Mouse (Mus musculus) heart, postnatal 0 days (tissue): ENCODE measurements around the gene 2810006K23Rik. TPM values are rescaled to one million over a fixed set of nuclear protein-coding genes. Genes with fewer than 3 reads are reported as not detected.

Experiments
- ATAC-seq: fragments of 200-750 bp; cut with Nextera tagmentation; 2 replicates; pipeline ENCODE4 v1.8.0; 2017; ENCODE audit warnings: low read depth, moderate number of reproducible peaks, moderate library complexity; ENCODE audit not compliant: insufficient read depth
- DNase-seq: peaks from one replicate; pipeline ENCODE4 v3.0.0-alpha.2; 2016; ENCODE audit warnings: low spot score
- H3K27ac ChIP-seq: fragments of 300-500 bp; sonication (generic); 2 replicates; pipeline ENCODE4 v1.5.1; 2014; ENCODE audit warnings: low read depth, mild to moderate bottlenecking
- H3K27me3 ChIP-seq: fragments of 300-500 bp; sonication (generic); 2 replicates; pipeline ENCODE4 v1.6.1; 2014; ENCODE audit warnings: low read length, mixed read lengths; ENCODE audit not compliant: control insufficient read depth, insufficient read depth
- H3K36me3 ChIP-seq: fragments of 300-500 bp; sonication (generic); replicated peaks from 2 replicates; pipeline ENCODE4 v1.6.1; 2014; ENCODE audit warnings: low read length, mixed read lengths; ENCODE audit not compliant: control insufficient read depth, insufficient read depth
- H3K4me1 ChIP-seq: fragments of 300-500 bp; sonication (generic); 2 replicates; pipeline ENCODE4 v1.6.1; 2014; ENCODE audit warnings: antibody characterized with exemption; ENCODE audit not compliant: control insufficient read depth, insufficient read depth
- H3K4me2 ChIP-seq: fragments of 300-500 bp; sonication (generic); 2 replicates; pipeline ENCODE4 v1.6.1; 2014; ENCODE audit warnings: low read depth, mild to moderate bottlenecking, low read length, moderate library complexity
- H3K4me3 ChIP-seq: fragments of 300-500 bp; sonication (generic); 2 replicates; pipeline ENCODE4 v1.5.1; 2014; ENCODE audit warnings: low read depth, low read length
- H3K9ac ChIP-seq: fragments of 300-500 bp; sonication (generic); replicated peaks from 2 replicates; pipeline ENCODE4 v1.6.1; 2014; ENCODE audit warnings: low read depth, low read length, mixed read lengths
- H3K9me3 ChIP-seq: fragments of 300-500 bp; sonication (generic); replicated peaks from 2 replicates; pipeline ENCODE4 v1.6.1; 2016; ENCODE audit warnings: low read length; ENCODE audit not compliant: control insufficient read depth
- CTCF ChIP-seq: IDR thresholded peaks from 2 replicates; pipeline ENCODE4 v1.5.1; 2016; ENCODE audit warnings: antibody characterized with exemption, control low read depth, low read depth
- EP300 ChIP-seq: IDR thresholded peaks from 2 replicates; pipeline ENCODE4 v1.6.1; 2016; ENCODE audit warnings: antibody characterized with exemption, low read depth
- WGBS: fragments of 180-500 bp; shearing (Covaris S2); extraction: QIAGEN DNeasy Blood & Tissue Kit; methylation state at CpG from one replicate; pipeline ENCODE4 v1.1.7; 2014; 5-methylcytosine and 5-hydroxymethylcytosine counted together
- polyA plus RNA-seq: library from polyadenylated mRNA; unstranded; fragments of >200 nt; fragmentation: Nextera tagmentation; extraction: Ambion mirVana; gene quantifications from 2 replicates; pipeline ENCODE4 v1.2.1, GENCODE M21; 2015
- total RNA-seq: library from RNA; depleted of rRNA; stranded (reverse); fragments of >200 nt; gene quantifications from 2 replicates; pipeline ENCODE4 v1.2.3, GENCODE M21; 2014; ENCODE audit warnings: low replicate concordance

2810006K23Rik gene
- total and polyA plus RNA-seq, 2 experiments from 2014 or later: 12.4 to 20.0 TPM

GRCm38 (mm10) chr5:124349196-124349595, 21.3 kb downstream of the 2810006K23Rik start:
- WGBS: 88% methylated on average over 17 of the region's 17 CpGs
- Histone ChIP-seq H3K27ac (no peak overlapping the region), H3K9ac (no peak overlapping the region), H3K4me3 (no peak overlapping the region), H3K4me1 (peaks cover 13% of the 10 kb centered on the region), H3K36me3 (peaks cover 41% of the 10 kb centered on the region), H3K9me3 (no peaks in the 10 kb centered on the region), H3K4me2 (no peak overlapping the region), H3K27me3 (no peaks in the 10 kb centered on the region)
- TF ChIP-seq EP300 (no peak), CTCF (no peak)
- ATAC-seq (no peak), DNase-seq (no peak)

DNA sequence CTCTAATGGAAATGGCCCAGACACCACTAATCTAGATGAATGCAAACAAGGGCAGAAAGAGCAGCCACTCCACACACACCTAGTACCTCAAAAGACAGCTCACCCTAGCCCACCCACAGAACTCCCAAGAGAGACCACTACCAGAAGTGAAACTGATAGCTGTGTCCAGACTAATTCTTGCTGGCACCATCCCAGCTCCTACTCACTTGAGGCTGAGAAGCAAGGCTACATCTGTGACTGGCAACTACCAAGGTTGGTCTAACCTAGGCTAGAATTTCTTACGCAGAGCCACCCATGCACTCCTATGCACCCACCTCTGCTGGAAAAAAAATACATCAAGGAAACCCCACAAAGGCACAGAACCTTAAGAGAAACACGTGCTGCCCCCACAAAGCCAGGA, 22.5 kb downstream of the 2810006K23Rik start:
- WGBS: 83% methylated on average over 2 of the region's 2 CpGs
- Histone ChIP-seq H3K27me3 (no peaks in the 10 kb centered on the region), H3K27ac (0 out of 2 replicates have a peak overlapping the region, but pooled peaks have one; percentile 98), H3K9ac (no peak overlapping the region), H3K9me3 (no peaks in the 10 kb centered on the region), H3K4me2 (no peak overlapping the region), H3K36me3 (peaks cover 33% of the 10 kb centered on the region), H3K4me3 (no peak overlapping the region), H3K4me1 (peaks cover 13% of the 10 kb centered on the region)
- ATAC-seq (no peak), DNase-seq (no peak)
- TF ChIP-seq EP300 (no peak), CTCF (no peak)

DNA sequence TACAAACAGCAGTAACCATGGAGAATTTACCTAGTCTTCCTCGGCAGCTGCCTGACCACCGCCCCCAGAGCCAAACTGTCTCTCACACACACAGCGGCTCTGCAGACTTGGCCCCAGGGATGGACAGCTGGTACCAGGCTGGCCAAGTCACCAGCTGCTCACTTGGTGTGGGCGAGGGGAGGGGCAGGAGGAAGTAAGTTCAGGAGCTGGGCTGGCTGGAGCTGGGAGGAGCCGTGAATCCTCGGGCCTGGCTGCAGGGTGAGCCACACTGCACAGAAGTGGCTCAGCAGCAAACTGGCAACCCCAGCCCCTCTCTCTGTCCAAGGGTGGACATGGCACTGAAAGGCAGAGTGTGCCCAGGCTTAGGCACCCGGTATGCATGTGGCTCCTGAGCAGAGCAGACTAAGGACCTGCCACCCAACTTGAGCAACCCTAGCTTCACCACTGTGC, 23.2 kb downstream of the 2810006K23Rik start:
- 29% methylated on average over 7 of the region's 7 CpGs for WGBS
- Histone ChIP-seq H3K4me3 (no peak overlapping the region), H3K4me1 (peaks cover 13% of the 10 kb centered on the region), H3K9me3 (no peaks in the 10 kb centered on the region), H3K4me2 (peak overlapping the region; percentile 86), H3K27me3 (no peaks in the 10 kb centered on the region), H3K9ac (peak overlapping the region; percentile 42), H3K36me3 (peaks cover 30% of the 10 kb centered on the region), H3K27ac (peak overlapping the region; percentile 98)
- DNase-seq (peak; percentile 36), ATAC-seq (peak; percentile 2; the same call in 1 of the 2 replicates)
- TF ChIP-seq EP300 (no peak), CTCF (no peak)

GRCm38 (mm10) chr5:124351604-124352003, 23.7 kb downstream of the 2810006K23Rik start:
- TF ChIP-seq EP300 (no peak), CTCF (no peak)
- Histone ChIP-seq H3K9ac (peak overlapping the region; percentile 42), H3K9me3 (no peaks in the 10 kb centered on the region), H3K4me1 (peaks cover 13% of the 10 kb centered on the region), H3K4me2 (peak overlapping the region; percentile 86), H3K4me3 (peak overlapping the region; percentile 99), H3K36me3 (peaks cover 26% of the 10 kb centered on the region), H3K27ac (peak overlapping the region; percentile 98), H3K27me3 (no peaks in the 10 kb centered on the region)
- no peak for DNase-seq
- ATAC-seq: no peak
- 60% methylated on average over 3 of the region's 3 CpGs for WGBS

- TF ChIP-seq CTCF (peak; percentile 25; the same call in 1 of the 2 replicates), EP300 (no peak)
- ATAC-seq: peak; percentile 85
These were observed 24.4 kb downstream of the 2810006K23Rik start for GRCm38 (mm10) chr5:124352141-124352920.

More at GRCm38 (mm10) chr5:124352141-124352920, 24.4 kb downstream of the 2810006K23Rik start:
- Histone ChIP-seq H3K4me3 (peak overlapping the region; percentile 99), H3K4me2 (peak overlapping the region; percentile 86), H3K36me3 (peaks cover 21% of the 10 kb centered on the region), H3K9ac (peak overlapping the region; percentile 98), H3K4me1 (peaks cover 13% of the 10 kb centered on the region), H3K9me3 (no peaks in the 10 kb centered on the region), H3K27me3 (no peaks in the 10 kb centered on the region), H3K27ac (peak overlapping the region; percentile 98)
- WGBS: under 1% methylated on average over 29 of the region's 30 CpGs
- DNase-seq: peak; percentile 93
